Mouse (Mus musculus) embryonic facial prominence, embryonic 14.5 days (tissue): ENCODE results near the gene Elp6. TPM values are rescaled to one million over a fixed set of nuclear protein-coding genes. Genes with fewer than 3 reads are reported as not detected.

ENCODE experiments used
- ATAC-seq: fragments of 200-750 bp; cut with Nextera tagmentation; 2 replicates; pipeline ENCODE4 v1.8.0; 2017; ENCODE audit warnings: low read depth, moderate number of reproducible peaks, moderate TSS enrichment
- DNase-seq: peaks from one replicate; pipeline ENCODE4 v3.0.0-alpha.2; 2015; ENCODE audit warnings: low spot score
- H3K27ac ChIP-seq: fragments of 300-500 bp; sonication (generic); replicated peaks from 2 replicates; pipeline ENCODE4 v1.5.1; 2014; ENCODE audit warnings: low read depth, mild to moderate bottlenecking, low read length, moderate library complexity
- H3K27me3 ChIP-seq: fragments of 300-500 bp; sonication (generic); replicated peaks from 2 replicates; pipeline ENCODE4 v1.6.1; 2014; ENCODE audit warnings: low read length; ENCODE audit not compliant: control insufficient read depth, insufficient read depth
- H3K36me3 ChIP-seq: fragments of 300-500 bp; sonication (generic); 2 replicates; pipeline ENCODE4 v1.6.1; 2014; ENCODE audit warnings: low read length, mixed read lengths; ENCODE audit not compliant: control insufficient read depth, insufficient read depth
- H3K4me1 ChIP-seq: fragments of 300-500 bp; sonication (generic); 2 replicates; pipeline ENCODE4 v1.6.1; 2014; ENCODE audit warnings: antibody characterized with exemption, low read length; ENCODE audit not compliant: control insufficient read depth, insufficient read depth
- H3K4me2 ChIP-seq: fragments of 300-500 bp; sonication (generic); 2 replicates; pipeline ENCODE4 v1.6.1; 2014; ENCODE audit warnings: low read depth, mild to moderate bottlenecking, low read length, moderate library complexity, mixed read lengths
- H3K4me3 ChIP-seq: fragments of 300-500 bp; sonication (generic); 2 replicates; pipeline ENCODE4 v1.5.1; 2014; ENCODE audit warnings: low read depth, mild to moderate bottlenecking, low read length
- H3K9ac ChIP-seq: fragments of 300-500 bp; sonication (generic); 2 replicates; pipeline ENCODE4 v1.6.1; 2014; ENCODE audit warnings: low read depth, mild to moderate bottlenecking, low read length, moderate library complexity, mixed read lengths
- H3K9me3 ChIP-seq: fragments of 300-500 bp; sonication (generic); 2 replicates; pipeline ENCODE4 v1.6.1; 2016; ENCODE audit warnings: low read length; ENCODE audit not compliant: control insufficient read depth
- WGBS: fragments of 180-500 bp; shearing (Covaris S2); extraction: QIAGEN DNeasy Blood & Tissue Kit; methylation state at CpG from one replicate; pipeline ENCODE4 v1.1.7; 2014; 5-methylcytosine and 5-hydroxymethylcytosine counted together
- microRNA-seq: library from miRNA; unstranded; fragments of <30 nt; microRNA quantifications from one replicate; pipeline ENCODE4, GENCODE M21; 2016; ENCODE audit warnings: borderline number of aligned reads
- polyA plus RNA-seq: library from polyadenylated mRNA; unstranded; fragments of >200 nt; fragmentation: Nextera tagmentation; extraction: Ambion mirVana; gene quantifications from 2 replicates; pipeline ENCODE4 v1.2.1, GENCODE M21; 2014

Elp6 gene
- polyA plus RNA-seq, 1 experiment from 2014 or later: 17.7 TPM

GRCm38 (mm10) chr9:110351932-110352632 lies 47.1 kb downstream of the Elp6 start:
- ATAC-seq: peak; percentile 60; the same call in 1 of the 2 replicates
- no peak overlapping the region for H3K9ac ChIP-seq
- no peaks in the 10 kb centered on the region for H3K4me1 ChIP-seq
- H3K27ac ChIP-seq: no peak overlapping the region
- WGBS: 85% methylated on average over 8 of the region's 8 CpGs
- H3K4me3 ChIP-seq: no peak overlapping the region
- H3K36me3 ChIP-seq: peaks cover 4% of the 10 kb centered on the region; the same call in 1 of the 2 replicates
- DNase-seq: no peak
- no peaks in the 10 kb centered on the region for H3K27me3 ChIP-seq
- H3K9me3 ChIP-seq: no peaks in the 10 kb centered on the region
- no peak overlapping the region for H3K4me2 ChIP-seq

GRCm38 (mm10) chr9:110358341-110358740 lies 53.4 kb downstream of the Elp6 start:
- Histone ChIP-seq H3K4me3 (no peak overlapping the region), H3K4me1 (no peaks in the 10 kb centered on the region), H3K4me2 (no peak overlapping the region), H3K9ac (no peak overlapping the region), H3K27me3 (no peaks in the 10 kb centered on the region), H3K36me3 (peaks cover 18% of the 10 kb centered on the region), H3K27ac (no peak overlapping the region), H3K9me3 (no peaks in the 10 kb centered on the region)
- WGBS: 57% methylated on average over 2 of the region's 2 CpGs
- no peak for DNase-seq
- no peak for ATAC-seq

GRCm38 (mm10) chr9:110361299-110361698 lies 56.3 kb downstream of the Elp6 start:
- ATAC-seq: no peak
- Histone ChIP-seq H3K4me3 (no peak overlapping the region), H3K27ac (no peak overlapping the region), H3K36me3 (peaks cover 35% of the 10 kb centered on the region), H3K27me3 (no peaks in the 10 kb centered on the region), H3K9ac (no peak overlapping the region), H3K4me2 (no peak overlapping the region), H3K4me1 (no peaks in the 10 kb centered on the region), H3K9me3 (no peaks in the 10 kb centered on the region)
- no peak for DNase-seq
- 69% methylated on average over 12 of the region's 12 CpGs for WGBS

- no peak for ATAC-seq
- no peak for DNase-seq
- no peak overlapping the region for H3K4me3 ChIP-seq
- H3K36me3 ChIP-seq: peaks cover 35% of the 10 kb centered on the region
- H3K27ac ChIP-seq: no peak overlapping the region
- peaks cover 2% of the 10 kb centered on the region; the same call in 1 of the 2 replicates for H3K4me1 ChIP-seq
- no peaks in the 10 kb centered on the region for H3K27me3 ChIP-seq
- no peaks in the 10 kb centered on the region for H3K9me3 ChIP-seq
- H3K9ac ChIP-seq: no peak overlapping the region
- WGBS: 79% methylated on average over 10 of the region's 10 CpGs
- no peak overlapping the region for H3K4me2 ChIP-seq
Observed at GRCm38 (mm10) chr9:110362337-110362736, 57.4 kb downstream of the Elp6 start.

- H3K27ac ChIP-seq: 0 out of 2 replicates have a peak overlapping the region, but pooled peaks have one; percentile 11
- no peak overlapping the region for H3K4me2 ChIP-seq
- DNase-seq (peak; percentile 31), ATAC-seq (no peak)
- H3K4me1 ChIP-seq: peaks cover 2% of the 10 kb centered on the region; the same call in 1 of the 2 replicates
- H3K9me3 ChIP-seq: no peaks in the 10 kb centered on the region
- peaks cover 33% of the 10 kb centered on the region for H3K36me3 ChIP-seq
- 51% methylated on average over 5 of the region's 5 CpGs for WGBS
- H3K9ac ChIP-seq: no peak overlapping the region
- H3K4me3 ChIP-seq: no peak overlapping the region
- no peaks in the 10 kb centered on the region for H3K27me3 ChIP-seq
Observed at GRCm38 (mm10) chr9:110366746-110367145, 61.8 kb downstream of the Elp6 start.

GRCm38 (mm10) chr9:110369860-110370259 lies 64.9 kb downstream of the Elp6 start:
- no peak for ATAC-seq
- H3K4me1 ChIP-seq: peaks cover 2% of the 10 kb centered on the region; the same call in 1 of the 2 replicates
- no peak overlapping the region for H3K27ac ChIP-seq
- no peak overlapping the region for H3K4me2 ChIP-seq
- no peak overlapping the region for H3K9ac ChIP-seq
- no peaks in the 10 kb centered on the region for H3K27me3 ChIP-seq
- no peak for DNase-seq
- H3K36me3 ChIP-seq: peaks cover 38% of the 10 kb centered on the region
- no peaks in the 10 kb centered on the region for H3K9me3 ChIP-seq
- WGBS: 88% methylated on average over 3 of the region's 3 CpGs
- H3K4me3 ChIP-seq: no peak overlapping the region

Small RNAs within 50 kb of the gene (microRNA-seq; reads per million reads assigned to microRNA genes)
- 10.0 reads per million, percentile 29 among the genes with 10 or more reads in this experiment for gene Mir6236

Other genes with a start within 250 kb of the Elp6 start
- 105 and 122 TPM in 2 replicates for gene Smarcc1, start 187.5 kb upstream of the Elp6 start, polyA plus RNA-seq
- 110 and 120 TPM in 2 replicates for gene Dhx30, start 187.3 kb upstream of the Elp6 start, polyA plus RNA-seq
- gene Cspg5, start 61.4 kb upstream of the Elp6 start, polyA plus RNA-seq: 8.3 and 9.6 TPM in 2 replicates
- 30.3 and 33.0 TPM in 2 replicates for gene Scap, start 28.1 kb downstream of the Elp6 start, polyA plus RNA-seq
- 15.3 and 16.6 TPM in 2 replicates for gene Ptpn23, start 103.0 kb downstream of the Elp6 start, polyA plus RNA-seq
- 7.4 and 10.8 TPM in 2 replicates for gene Ngp, start 114.6 kb downstream of the Elp6 start, polyA plus RNA-seq
- gene Klhl18, start 171.5 kb downstream of the Elp6 start, polyA plus RNA-seq: 9.4 and 10.1 TPM in 2 replicates
- gene Kif9, start 171.8 kb downstream of the Elp6 start, polyA plus RNA-seq: 1.7 and 4.1 TPM in 2 replicates
- gene Setd2, start 227.4 kb downstream of the Elp6 start, polyA plus RNA-seq: 48.5 and 48.8 TPM in 2 replicates